Mouse (Mus musculus): Measurements from ENCODE around the gene Add2. TPM values are rescaled to one million over a fixed set of nuclear protein-coding genes. Genes with fewer than 3 reads are reported as not detected.

Gene Add2
- total RNA-seq, 2 experiments from 2014 or later: 262 to 287 TPM

GRCm38 (mm10) chr6:86085518-86085917 lies 57.0 kb downstream of the Add2 start:
- peak in 1 of 2 experiments; percentile 54 for DNase-seq

DNA sequence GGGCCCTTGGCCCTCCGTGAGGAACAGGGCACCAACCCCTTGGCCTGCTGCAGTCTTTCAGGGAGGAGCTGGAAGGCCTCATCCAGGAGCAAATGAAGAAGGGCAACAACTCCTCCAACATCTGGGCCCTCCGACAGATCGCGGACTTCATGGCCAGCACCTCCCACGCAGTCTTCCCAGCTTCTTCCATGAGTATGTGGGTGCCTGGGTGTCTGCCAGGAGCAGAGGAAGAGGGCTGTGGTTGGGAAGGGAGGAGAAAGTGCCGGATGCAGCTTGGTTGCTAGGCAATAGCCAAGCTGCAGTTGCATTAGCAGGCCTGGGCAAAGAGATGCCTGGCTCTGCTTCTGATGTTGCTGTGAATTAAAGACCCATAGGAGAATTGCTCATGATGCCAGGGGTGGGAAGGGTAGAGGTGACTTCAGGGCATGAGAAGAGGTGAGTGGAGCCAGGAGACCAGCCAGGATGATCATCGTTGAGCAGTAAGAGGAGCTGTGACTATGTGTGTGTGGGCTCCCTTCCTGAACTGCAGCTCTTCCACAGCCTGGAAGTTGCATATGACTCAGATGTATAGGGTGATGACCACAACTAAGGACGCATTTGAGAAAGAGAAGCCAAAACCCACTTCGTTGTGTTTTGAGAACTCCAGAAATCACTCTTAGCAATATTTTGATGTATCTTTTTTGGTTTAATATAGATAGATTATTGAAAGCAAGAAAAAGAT lies 58.5 kb downstream of the Add2 start:
- DNase-seq: peak; percentile 79 to 81

DNA sequence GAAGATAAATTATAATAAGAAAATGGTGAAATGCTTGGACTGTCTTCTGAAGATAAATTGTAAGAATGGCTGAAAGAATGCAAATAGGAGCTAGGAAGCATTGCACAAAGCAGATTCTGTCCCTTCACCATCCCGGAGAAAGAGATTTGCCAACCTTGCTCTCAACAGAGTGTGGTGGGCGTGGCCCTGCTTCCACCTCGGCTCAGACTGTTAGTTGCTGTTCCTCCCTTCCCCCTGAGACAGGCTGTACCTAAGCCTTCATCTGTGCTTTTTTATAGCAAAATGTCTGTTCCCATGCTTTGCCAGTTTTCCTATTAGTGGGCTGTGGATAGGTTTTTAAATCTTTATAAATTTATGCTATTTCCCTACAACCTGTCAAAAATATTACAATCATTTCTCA lies 59.3 kb downstream of the Add2 start:
- peak; percentile 71 to 74 for DNase-seq

GRCm38 (mm10) chr6:86094202-86094838 lies 65.8 kb downstream of the Add2 start:
- DNase-seq: no peak

DNA sequence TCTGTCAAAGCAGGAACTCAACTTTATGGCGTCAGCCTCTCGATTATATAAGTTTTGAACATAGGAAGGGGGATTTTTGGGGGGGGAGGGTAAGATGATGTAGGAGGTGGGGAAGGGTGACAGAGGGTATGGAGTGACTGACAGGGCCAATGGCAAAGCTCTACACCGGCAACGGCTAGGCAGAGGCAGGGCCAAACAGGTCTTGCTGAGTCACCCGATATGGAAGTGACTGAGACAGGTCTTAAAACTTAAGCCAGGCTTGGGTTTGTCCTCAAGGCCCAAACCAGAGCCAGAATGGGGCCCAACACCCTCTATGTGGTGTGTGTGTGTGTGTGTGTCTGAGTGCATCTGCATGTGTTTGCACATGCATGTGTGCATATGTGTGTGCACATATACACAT lies 67.0 kb downstream of the Add2 start:
- DNase-seq: no peak

DNA sequence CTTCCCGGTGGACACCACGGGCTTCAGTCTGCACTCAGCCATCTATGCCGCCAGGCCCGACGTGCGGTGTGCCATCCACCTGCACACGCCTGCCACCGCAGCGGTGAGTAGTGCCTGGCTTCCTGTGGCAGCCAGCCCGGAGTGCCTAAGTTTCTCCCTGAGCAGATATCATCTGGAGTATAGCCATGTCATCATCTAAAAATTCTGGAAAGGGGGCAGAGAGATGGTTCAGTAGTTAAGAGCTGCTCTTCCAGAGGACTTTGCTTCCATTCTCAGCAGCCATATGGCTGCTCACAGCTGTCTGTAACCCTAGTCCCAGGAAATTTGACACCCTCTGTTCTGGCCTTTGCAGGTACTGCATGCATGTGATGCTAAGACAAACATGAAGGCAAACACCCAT lies 68.3 kb downstream of the Add2 start:
- DNase-seq: no peak

DNA sequence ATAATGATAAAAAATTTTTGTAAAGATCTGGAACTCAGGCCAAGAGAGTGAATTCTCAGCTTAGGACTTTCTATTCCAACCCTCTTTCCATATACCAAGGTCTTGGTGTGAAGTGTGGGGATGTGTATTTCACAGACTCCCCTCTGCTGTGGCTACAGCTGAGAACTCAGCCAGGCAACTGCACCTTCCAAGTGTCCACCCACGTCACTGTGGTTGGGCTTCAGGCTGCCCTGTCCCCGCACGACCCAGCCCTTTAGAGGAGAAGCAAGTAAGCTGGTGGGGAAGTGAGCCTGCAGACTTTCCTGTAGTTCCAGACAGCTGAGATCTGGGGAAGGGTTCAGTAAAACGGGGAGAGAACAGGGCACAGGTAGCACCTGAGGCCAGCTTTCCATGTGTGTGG lies 68.7 kb downstream of the Add2 start:
- no peak for DNase-seq

- no peak for DNase-seq
Observed at GRCm38 (mm10) chr6:86099003-86099402, 70.5 kb downstream of the Add2 start.

DNA sequence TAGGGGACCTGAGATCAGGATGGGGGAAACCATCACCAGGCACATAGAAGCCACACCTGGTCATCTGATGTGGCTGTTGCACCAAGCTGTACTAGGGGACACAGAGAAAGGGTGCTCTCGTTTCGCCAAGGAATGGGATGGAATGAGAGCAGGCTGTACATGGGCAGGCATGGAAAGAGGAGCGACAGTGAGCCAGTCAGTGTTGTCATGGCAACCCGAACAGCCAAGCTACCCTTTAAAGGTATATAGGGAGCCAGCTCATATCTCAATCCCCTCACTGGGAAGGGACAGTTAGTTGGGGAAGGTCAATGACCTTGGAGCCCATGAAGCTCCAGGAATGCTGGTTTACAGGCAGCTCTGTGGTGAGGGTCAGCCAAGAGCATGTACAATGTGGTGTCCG lies 73.0 kb downstream of the Add2 start:
- no peak for DNase-seq

GRCm38 (mm10) chr6:86102874-86103273 lies 74.4 kb downstream of the Add2 start:
- peak; percentile 87 to 88 for DNase-seq

DNA sequence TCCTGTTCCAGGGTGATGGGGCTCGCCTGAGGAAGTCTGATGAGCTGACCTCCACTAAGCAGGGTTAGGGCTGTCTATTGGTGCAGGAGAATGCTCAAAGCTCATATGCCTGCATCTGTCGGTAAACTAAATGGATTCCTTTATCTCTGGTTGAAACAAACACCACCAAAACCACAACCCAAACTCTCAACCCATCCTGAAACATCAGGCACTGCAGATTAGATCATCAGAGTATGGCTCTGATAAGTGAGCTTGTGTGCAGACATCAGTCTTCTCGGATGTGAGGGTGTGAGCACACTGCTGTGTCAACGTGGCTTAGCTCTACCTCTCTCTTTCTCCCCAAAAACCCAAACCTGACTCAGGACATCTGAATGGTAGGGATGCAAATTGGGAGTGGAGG lies 75.1 kb downstream of the Add2 start:
- DNase-seq: no peak

GRCm38 (mm10) chr6:86104719-86105118 lies 76.2 kb downstream of the Add2 start:
- no peak for DNase-seq

DNA sequence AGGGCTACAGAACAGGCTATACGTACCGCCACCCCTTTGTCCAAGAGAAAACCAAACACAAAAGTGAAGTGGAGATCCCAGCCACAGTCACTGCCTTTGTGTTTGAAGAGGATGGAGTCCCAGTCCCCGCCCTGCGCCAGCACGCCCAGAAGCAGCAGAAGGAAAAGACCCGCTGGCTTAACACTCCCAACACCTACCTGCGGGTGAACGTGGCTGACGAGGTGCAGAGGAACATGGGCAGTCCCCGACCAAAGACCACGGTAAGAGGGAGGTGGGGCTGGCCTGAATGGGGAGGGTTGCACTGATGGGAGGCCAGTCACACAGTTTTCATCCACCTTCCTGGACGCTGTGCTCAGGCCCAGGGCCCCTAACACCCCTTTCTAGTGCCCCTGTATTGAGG lies 77.6 kb downstream of the Add2 start:
- DNase-seq: no peak

DNA sequence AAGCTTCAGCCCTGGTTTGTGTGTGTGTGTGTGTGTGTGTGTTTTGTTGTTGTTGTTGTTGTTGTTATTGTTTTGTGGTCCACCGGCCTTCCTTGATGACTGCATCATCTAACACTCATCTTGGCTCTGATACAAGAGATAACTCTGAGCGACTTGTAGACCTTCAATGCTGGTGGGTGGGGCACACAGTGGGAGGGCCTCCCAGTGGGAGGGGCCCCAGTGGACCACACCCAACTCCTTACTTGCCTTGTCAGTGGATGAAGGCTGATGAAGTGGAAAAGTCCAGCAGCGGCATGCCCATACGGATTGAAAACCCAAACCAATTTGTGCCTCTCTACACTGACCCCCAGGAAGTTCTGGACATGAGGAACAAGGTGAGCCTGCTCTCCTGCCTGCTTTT lies 78.6 kb downstream of the Add2 start:
- DNase-seq: no peak

DNA sequence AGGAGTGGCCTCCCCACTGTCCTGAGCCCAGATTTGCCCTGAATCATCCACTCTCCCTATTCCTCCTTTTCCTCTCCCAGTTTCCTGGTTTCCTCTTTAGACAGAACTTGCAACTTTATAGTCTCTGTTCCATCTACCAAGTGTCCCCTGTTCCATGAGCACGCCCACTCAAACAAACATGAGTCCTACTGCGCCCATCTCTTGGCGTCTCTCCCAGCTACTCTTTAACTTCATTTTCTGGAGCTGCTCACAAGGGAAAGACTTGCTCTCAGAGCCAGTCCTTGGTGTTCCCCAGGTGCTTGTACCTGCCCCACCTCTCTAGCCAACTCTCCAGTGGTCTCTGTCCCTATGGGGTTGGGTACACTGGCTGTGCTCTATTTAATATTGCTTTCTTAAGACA lies 87.4 kb downstream of the Add2 start:
- peak in 1 of 2 experiments; percentile 36 for DNase-seq

DNA sequence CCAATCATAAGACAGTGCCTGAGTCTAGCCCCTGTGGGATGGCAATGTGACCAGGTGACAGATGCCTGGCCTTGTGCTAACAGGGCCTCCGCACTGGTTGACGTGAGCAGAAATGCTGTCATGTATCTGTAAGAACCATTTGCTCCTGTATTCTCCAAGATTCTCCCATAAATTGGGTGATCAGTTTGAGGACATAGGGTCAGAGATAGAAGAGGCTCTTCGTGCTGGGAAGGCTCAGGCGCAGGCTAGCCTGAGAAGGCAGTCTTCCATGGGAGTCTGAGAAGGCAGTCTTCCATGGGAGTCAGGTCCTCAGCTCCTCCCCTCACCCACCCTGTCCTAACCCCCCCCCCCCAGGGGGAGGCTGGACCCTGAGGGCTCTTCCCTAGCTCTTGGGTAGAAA lies 94.6 kb downstream of the Add2 start:
- DNase-seq: no peak

DNA sequence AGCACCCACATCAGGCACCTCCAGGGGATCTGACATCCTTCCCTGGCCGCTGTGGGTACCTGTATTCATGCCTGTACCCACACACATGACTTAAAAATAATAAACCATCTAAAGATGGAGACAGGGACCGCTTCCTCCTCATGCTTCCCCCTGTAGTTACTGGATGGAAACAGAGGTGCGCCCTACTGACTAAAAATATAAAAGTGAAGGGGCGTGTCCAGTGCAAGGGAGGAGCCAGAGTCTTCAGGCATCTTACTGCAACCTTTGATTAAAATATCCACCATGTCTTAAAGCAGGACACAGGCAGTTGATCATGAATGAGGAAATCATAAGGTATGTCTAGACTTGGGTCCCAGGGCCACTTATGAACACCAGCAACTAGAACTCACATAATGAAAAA lies 97.3 kb downstream of the Add2 start:
- no peak for DNase-seq

GRCm38 (mm10) chr6:86126953-86127581 lies 98.6 kb downstream of the Add2 start:
- DNase-seq: no peak

DNA sequence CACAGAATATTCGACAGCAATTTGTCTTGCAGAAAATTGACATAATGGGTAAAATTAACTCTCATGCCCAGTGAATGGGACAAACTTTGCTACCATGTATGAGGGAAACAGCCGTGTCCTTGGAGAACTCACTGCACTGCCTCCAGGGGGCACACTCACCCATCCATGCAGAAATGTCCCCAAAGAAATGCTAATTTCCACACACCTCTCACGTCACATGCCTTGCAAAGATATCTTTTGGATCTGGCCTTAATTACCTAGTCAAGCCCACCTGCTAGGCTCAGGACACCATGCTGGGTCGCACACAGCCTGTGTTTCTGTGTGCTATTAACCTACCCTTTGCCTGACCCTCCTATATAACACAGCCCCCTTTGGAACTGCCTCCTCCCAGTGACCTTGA lies 100.0 kb downstream of the Add2 start:
- no peak for DNase-seq

DNA sequence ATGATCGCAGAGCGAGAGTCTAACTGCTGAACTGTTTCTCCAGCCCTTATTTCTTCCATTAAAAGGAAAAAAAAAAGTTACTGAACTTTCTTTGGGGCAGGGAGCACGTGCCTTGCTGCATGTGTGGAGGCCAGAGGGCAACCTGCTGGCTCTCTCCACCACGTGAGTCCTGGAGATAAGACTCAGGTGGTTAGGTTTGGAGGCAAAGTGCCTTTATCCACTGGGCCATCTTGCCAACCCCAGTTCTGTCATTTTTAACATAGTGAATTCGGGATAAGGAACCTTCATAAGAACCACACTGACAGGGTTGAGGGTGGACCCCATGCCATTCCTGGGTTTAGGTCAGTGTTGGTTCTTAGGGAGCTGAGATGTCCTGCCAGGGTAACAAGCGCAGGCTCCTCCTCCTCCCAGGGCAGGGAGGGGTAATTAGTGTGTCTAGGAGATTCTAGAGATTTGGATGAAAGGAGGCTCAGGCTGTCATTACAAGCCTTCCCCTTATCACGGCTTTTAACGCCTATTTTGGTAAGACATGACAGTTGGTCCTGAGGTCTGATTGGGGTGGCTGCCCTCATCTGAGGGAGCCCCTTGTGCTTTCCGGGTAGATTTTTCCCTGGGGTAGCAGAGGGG lies 101.5 kb downstream of the Add2 start:
- DNase-seq: no peak

- DNase-seq: no peak
Observed at GRCm38 (mm10) chr6:86133882-86134281, 105.4 kb downstream of the Add2 start.

- no peak for DNase-seq
Observed at GRCm38 (mm10) chr6:86136206-86136605, 107.7 kb downstream of the Add2 start.

GRCm38 (mm10) chr6:86141284-86141683 lies 112.8 kb downstream of the Add2 start:
- no peak for DNase-seq

Data from layer of hippocampus, postnatal 36 days (tissue).